Comparison of ENCODE assay signal across 19 mouse cellular contexts in the genomic region with DNA sequence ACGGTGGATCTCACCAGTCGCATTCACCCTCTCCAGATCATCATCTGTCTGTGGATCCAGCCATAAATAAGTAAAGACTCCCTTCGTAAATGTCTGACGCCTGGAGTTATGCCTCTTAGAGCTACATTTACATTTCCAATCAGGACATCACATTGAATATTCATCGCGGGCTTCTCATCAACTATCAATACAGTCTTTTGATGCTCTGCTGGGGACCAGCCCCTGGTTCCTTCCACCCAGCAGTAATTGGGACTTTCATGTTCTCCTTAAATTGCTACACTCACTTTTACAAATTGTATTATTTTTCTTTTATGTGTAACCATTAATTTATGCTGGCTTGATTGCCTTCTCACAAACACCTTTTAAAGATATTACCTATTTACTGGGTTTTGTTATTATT.
"Had no signal": no experiment of that assay in that cellular context is flagged by ENCODE, and none has a peak within 500 bp of the region (broad histone marks: within the 10 kb centered on the region; RNA-seq: fewer than 3 reads in every experiment).

No protein-coding gene starts in this region.

- H3K9ac ChIP-seq: limb, embryonic 12.5 days; limb, embryonic 15.5 days; liver, embryonic 14.5 days; liver, postnatal 0 days; lung, embryonic 14.5 days; stomach, embryonic 15.5 days had no signal

- ATAC-seq: liver, postnatal 0 days; lung, postnatal 0 days had no signal

- H3K27me3 ChIP-seq: limb, embryonic 12.5 days; limb, embryonic 15.5 days; neural tube, embryonic 13.5 days; stomach, embryonic 15.5 days had no signal

- DNase-seq: kidney, adult 18-20 months; kidney, adult 9 months; kidney, postnatal 14 days; kidney, postnatal 4 days; left cerebral cortex, postnatal 4 days; liver, postnatal 0 days; lung, embryonic 14.5 days; retina, postnatal 1 day; spleen, adult 18-20 months; thymus, postnatal 25 days had no signal

- H3K36me3 ChIP-seq: limb, embryonic 12.5 days; limb, embryonic 15.5 days; neural tube, embryonic 13.5 days; stomach, embryonic 15.5 days had no signal

- H3K27ac ChIP-seq: limb, embryonic 12.5 days; limb, embryonic 15.5 days; liver, embryonic 14.5 days; macrophage; stomach, embryonic 15.5 days had no signal

- H3K4me1 ChIP-seq: limb, embryonic 12.5 days; limb, embryonic 15.5 days; stomach, embryonic 15.5 days had no signal

- H3K4me2 ChIP-seq: limb, embryonic 12.5 days; limb, embryonic 15.5 days; liver, embryonic 11.5 days; lung, embryonic 14.5 days; stomach, embryonic 15.5 days had no signal

- H3K9me3 ChIP-seq: limb, embryonic 12.5 days; limb, embryonic 15.5 days; neural tube, embryonic 13.5 days; stomach, embryonic 15.5 days had no signal

- H3K4me3 ChIP-seq: limb, embryonic 12.5 days; limb, embryonic 15.5 days; myocyte; neural tube, embryonic 13.5 days; stomach, embryonic 15.5 days had no signal
